Mouse (Mus musculus) liver, adult 2 months (tissue): Measurements from ENCODE around the gene Olfr282.

Experiments
- CTCF ChIP-seq: fragments of 200-500 bp; IDR thresholded peaks from 2 replicates; pipeline ENCODE4 v1.5.1; 2011; ENCODE audit warnings: low read depth, low read length, control low read depth
- POLR2A ChIP-seq: fragments of 200-500 bp; IDR thresholded peaks from 2 replicates; pipeline ENCODE4 v1.6.1; 2011; ENCODE audit warnings: low read length, control low read depth; ENCODE audit not compliant: insufficient read depth; ENCODE audit errors: extremely low read depth

DNA sequence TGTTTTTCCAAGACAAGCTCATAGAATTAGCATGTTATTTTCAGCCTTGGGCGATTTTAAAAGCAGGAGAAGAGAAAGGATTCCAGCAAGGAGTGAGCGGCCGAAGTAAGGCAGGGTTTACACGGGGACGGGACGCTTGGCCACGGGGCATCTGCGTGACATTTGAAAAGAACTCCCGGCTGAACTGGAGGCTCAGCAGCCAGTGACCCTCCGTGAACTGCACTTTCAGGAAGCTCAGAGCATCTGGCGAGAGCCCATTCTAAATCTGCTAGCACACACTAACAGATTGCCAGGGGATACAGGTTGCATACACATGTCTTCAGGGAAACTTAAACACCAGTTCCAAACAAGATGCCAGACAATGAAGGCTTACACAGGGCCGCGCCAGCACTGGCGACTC lies 6.7 kb upstream of the Olfr282 start:
- TF ChIP-seq CTCF (no peak), POLR2A (no peak)
